Mouse (Mus musculus): ENCODE results near the gene Ppp6r1. TPM values are rescaled to one million over a fixed set of nuclear protein-coding genes. Genes with fewer than 3 reads are reported as not detected.

Gene Ppp6r1
- polyA plus RNA-seq, 1 experiment, result 115 TPM

GRCm38 (mm10) chr7:4641155-4641554 lies 17.7 kb downstream of the Ppp6r1 start:
- DNase-seq (ENCODE audit: low read depth), result no peak
- no peak for TF ChIP-seq CTCF (IDR thresholded peaks at IDR 0.05; ENCODE audit: borderline replicate concordance, extremely low read depth, insufficient read depth, insufficient read length)
- TF ChIP-seq POLR2A (IDR thresholded peaks at IDR 0.05; ENCODE audit: borderline replicate concordance, extremely low read depth, insufficient read depth, insufficient read length, poor library complexity, severe bottlenecking), result no peak

GRCm38 (mm10) chr7:4636179-4636578 lies 22.6 kb downstream of the Ppp6r1 start:
- no peak for TF ChIP-seq CTCF (IDR thresholded peaks at IDR 0.05; ENCODE audit: borderline replicate concordance, extremely low read depth, insufficient read depth, insufficient read length)
- no peak for TF ChIP-seq POLR2A (IDR thresholded peaks at IDR 0.05; ENCODE audit: borderline replicate concordance, extremely low read depth, insufficient read depth, insufficient read length, poor library complexity, severe bottlenecking)
- DNase-seq (ENCODE audit: low read depth), result no peak

GRCm38 (mm10) chr7:4631031-4631430 lies 27.8 kb downstream of the Ppp6r1 start, which contains the start of gene Tmem86b:
Gene Tmem86b (minus strand): TSS chr7:4631422.
- no peak for DNase-seq (ENCODE audit: low read depth)
- TF ChIP-seq CTCF (IDR thresholded peaks at IDR 0.05; ENCODE audit: borderline replicate concordance, extremely low read depth, insufficient read depth, insufficient read length) (no peak), POLR2A (IDR thresholded peaks at IDR 0.05; ENCODE audit: borderline replicate concordance, extremely low read depth, insufficient read depth, insufficient read length, poor library complexity, severe bottlenecking) (no peak)

GRCm38 (mm10) chr7:4630198-4630597 lies 28.6 kb downstream of the Ppp6r1 start:
- TF ChIP-seq CTCF (IDR thresholded peaks at IDR 0.05; ENCODE audit: borderline replicate concordance, extremely low read depth, insufficient read depth, insufficient read length) (no peak), POLR2A (IDR thresholded peaks at IDR 0.05; ENCODE audit: borderline replicate concordance, extremely low read depth, insufficient read depth, insufficient read length, poor library complexity, severe bottlenecking) (no peak)
- no peak for DNase-seq (ENCODE audit: low read depth)

- TF ChIP-seq POLR2A (IDR thresholded peaks at IDR 0.05; ENCODE audit: borderline replicate concordance, extremely low read depth, insufficient read depth, insufficient read length, poor library complexity, severe bottlenecking) (no peak), CTCF (IDR thresholded peaks at IDR 0.05; ENCODE audit: borderline replicate concordance, extremely low read depth, insufficient read depth, insufficient read length) (no peak)
- no peak for DNase-seq (ENCODE audit: low read depth)
Observed at GRCm38 (mm10) chr7:4629586-4629985, 29.2 kb downstream of the Ppp6r1 start.

- DNase-seq (ENCODE audit: low read depth), result peak; percentile 4
- TF ChIP-seq CTCF (IDR thresholded peaks at IDR 0.05; ENCODE audit: borderline replicate concordance, extremely low read depth, insufficient read depth, insufficient read length) (no peak), POLR2A (IDR thresholded peaks at IDR 0.05; ENCODE audit: borderline replicate concordance, extremely low read depth, insufficient read depth, insufficient read length, poor library complexity, severe bottlenecking) (no peak)
Observed at GRCm38 (mm10) chr7:4625928-4626327, 32.9 kb downstream of the Ppp6r1 start.

GRCm38 (mm10) chr7:4624343-4624742 lies 34.5 kb downstream of the Ppp6r1 start:
- TF ChIP-seq CTCF (IDR thresholded peaks at IDR 0.05; ENCODE audit: borderline replicate concordance, extremely low read depth, insufficient read depth, insufficient read length) (no peak), POLR2A (IDR thresholded peaks at IDR 0.05; ENCODE audit: borderline replicate concordance, extremely low read depth, insufficient read depth, insufficient read length, poor library complexity, severe bottlenecking) (no peak)
- peak; percentile 17 for DNase-seq (ENCODE audit: low read depth)

GRCm38 (mm10) chr7:4623544-4624189 lies 35.2 kb downstream of the Ppp6r1 start:
- peak; percentile 69 for DNase-seq (ENCODE audit: low read depth)
- no peak for TF ChIP-seq POLR2A (IDR thresholded peaks at IDR 0.05; ENCODE audit: borderline replicate concordance, extremely low read depth, insufficient read depth, insufficient read length, poor library complexity, severe bottlenecking)
- TF ChIP-seq CTCF (IDR thresholded peaks at IDR 0.05; ENCODE audit: borderline replicate concordance, extremely low read depth, insufficient read depth, insufficient read length), result peak; percentile 56; the same call in 1 of the 2 replicates

- TF ChIP-seq CTCF (IDR thresholded peaks at IDR 0.05; ENCODE audit: borderline replicate concordance, extremely low read depth, insufficient read depth, insufficient read length), result no peak
- peak; percentile 21 for DNase-seq (ENCODE audit: low read depth)
Observed at GRCm38 (mm10) chr7:4619979-4620378, 38.8 kb downstream of the Ppp6r1 start.

- TF ChIP-seq POLR2A (IDR thresholded peaks at IDR 0.05; ENCODE audit: borderline replicate concordance, extremely low read depth, insufficient read depth, insufficient read length, poor library complexity, severe bottlenecking) (no peak), CTCF (IDR thresholded peaks at IDR 0.05; ENCODE audit: borderline replicate concordance, extremely low read depth, insufficient read depth, insufficient read length) (no peak)
- no peak for DNase-seq (ENCODE audit: low read depth)
Observed at GRCm38 (mm10) chr7:4613740-4614403, 44.9 kb downstream of the Ppp6r1 start.

- no peak for DNase-seq (ENCODE audit: low read depth)
- TF ChIP-seq POLR2A (IDR thresholded peaks at IDR 0.05; ENCODE audit: borderline replicate concordance, extremely low read depth, insufficient read depth, insufficient read length, poor library complexity, severe bottlenecking), result no peak
- no peak for TF ChIP-seq CTCF (IDR thresholded peaks at IDR 0.05; ENCODE audit: borderline replicate concordance, extremely low read depth, insufficient read depth, insufficient read length)
Observed at GRCm38 (mm10) chr7:4612956-4613355, 45.9 kb downstream of the Ppp6r1 start.

- TF ChIP-seq POLR2A (IDR thresholded peaks at IDR 0.05; ENCODE audit: borderline replicate concordance, extremely low read depth, insufficient read depth, insufficient read length, poor library complexity, severe bottlenecking) (no peak), CTCF (IDR thresholded peaks at IDR 0.05; ENCODE audit: borderline replicate concordance, extremely low read depth, insufficient read depth, insufficient read length) (no peak)
Observed at GRCm38 (mm10) chr7:4612386-4612785, 46.4 kb downstream of the Ppp6r1 start.

More at GRCm38 (mm10) chr7:4612386-4612785, 46.4 kb downstream of the Ppp6r1 start:
- DNase-seq (ENCODE audit: low read depth), result no peak

Measured in brain, embryonic 14.5 days (tissue).